Mouse (Mus musculus) cerebral cortex, adult 2 months (tissue): ENCODE results near the gene Ankrd54.

ENCODE experiments used
- WGBS: fragments of 180-500 bp; shearing (Covaris S2); methylation state at CpG from one replicate; pipeline ENCODE4 v1.1.7; 2018; 5-methylcytosine and 5-hydroxymethylcytosine counted together

Ankrd54 gene

GRCm38 (mm10) chr15:79009734-79010133, 53.0 kb downstream of the Ankrd54 start:
- WGBS: 92% methylated on average over 5 of the region's 5 CpGs

- 91% methylated on average over 6 of the region's 6 CpGs for WGBS
Observed at GRCm38 (mm10) chr15:79007836-79008235, 54.9 kb downstream of the Ankrd54 start.

GRCm38 (mm10) chr15:79007059-79007458, 55.6 kb downstream of the Ankrd54 start:
- WGBS: 92% methylated on average over 5 of the region's 5 CpGs

GRCm38 (mm10) chr15:79006638-79007037, 56.1 kb downstream of the Ankrd54 start:
- WGBS: 58% methylated on average over 3 of the region's 3 CpGs

- 92% methylated on average over 9 of the region's 9 CpGs for WGBS
Observed at GRCm38 (mm10) chr15:79005581-79005980, 57.1 kb downstream of the Ankrd54 start.
